Mouse (Mus musculus) CH12F3 (cell line): ENCODE measurements around the gene C87436.
"Not testable (repeated sequence)": the region's sequence is repeated elsewhere in the genome, so short reads cannot be mapped to it uniquely, and the experiment has no call there.

ENCODE experiments used
- in situ Hi-C: fragments of 300-500 bp; cut with MboI; formaldehyde crosslinking; loops from 2 replicates; pipeline ENCODE4 v1.14.3; 2020; ENCODE audit warnings: low sequenced_read_pairs

Gene C87436

DNA sequence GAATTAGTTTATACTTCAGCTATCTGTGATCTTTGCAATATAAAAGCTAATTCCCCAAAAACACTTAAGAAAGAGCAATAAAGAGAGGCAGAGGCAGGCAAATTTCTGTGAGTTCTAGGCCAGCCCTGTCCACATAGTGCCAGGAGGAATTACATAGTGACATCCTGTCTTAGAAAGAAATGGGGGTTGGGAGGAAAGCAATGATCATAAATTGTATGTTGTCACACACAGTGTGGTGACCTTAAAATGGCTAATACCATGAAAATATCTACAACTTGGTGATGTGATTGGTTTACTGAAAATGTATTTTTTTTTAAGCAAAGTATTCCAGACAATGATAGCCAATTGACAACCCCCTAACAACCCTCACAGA lies 41.6 kb downstream of the C87436 start:
- in situ Hi-C loops, result no loop called here

- in situ Hi-C loops, result no loop called here
Measured at GRCm38 (mm10) chr6:86480189-86480831, 42.1 kb downstream of the C87436 start.

DNA sequence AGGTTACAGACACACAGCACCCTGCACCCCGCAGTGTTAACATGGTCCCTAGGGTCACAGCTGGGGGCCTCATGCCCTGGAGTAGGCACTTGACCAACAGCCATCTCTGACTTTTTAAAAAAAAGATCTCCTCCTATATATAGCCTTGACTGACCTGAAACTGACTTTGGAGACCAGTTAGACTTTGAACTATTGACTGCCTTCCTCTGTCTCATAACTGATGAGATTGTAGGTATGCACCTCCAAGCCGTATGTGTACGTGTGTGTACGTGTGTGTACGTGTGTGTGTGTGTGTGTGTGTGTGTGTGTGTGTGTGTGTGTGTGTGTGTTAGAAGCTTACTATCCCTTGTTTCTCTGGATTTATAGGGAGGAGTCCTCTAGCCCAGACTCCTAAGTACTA lies 43.7 kb downstream of the C87436 start:
- in situ Hi-C loops, result no loop called here

- in situ Hi-C loops, result no loop called here
Measured at GRCm38 (mm10) chr6:86485943-86486640, 47.9 kb downstream of the C87436 start.

DNA sequence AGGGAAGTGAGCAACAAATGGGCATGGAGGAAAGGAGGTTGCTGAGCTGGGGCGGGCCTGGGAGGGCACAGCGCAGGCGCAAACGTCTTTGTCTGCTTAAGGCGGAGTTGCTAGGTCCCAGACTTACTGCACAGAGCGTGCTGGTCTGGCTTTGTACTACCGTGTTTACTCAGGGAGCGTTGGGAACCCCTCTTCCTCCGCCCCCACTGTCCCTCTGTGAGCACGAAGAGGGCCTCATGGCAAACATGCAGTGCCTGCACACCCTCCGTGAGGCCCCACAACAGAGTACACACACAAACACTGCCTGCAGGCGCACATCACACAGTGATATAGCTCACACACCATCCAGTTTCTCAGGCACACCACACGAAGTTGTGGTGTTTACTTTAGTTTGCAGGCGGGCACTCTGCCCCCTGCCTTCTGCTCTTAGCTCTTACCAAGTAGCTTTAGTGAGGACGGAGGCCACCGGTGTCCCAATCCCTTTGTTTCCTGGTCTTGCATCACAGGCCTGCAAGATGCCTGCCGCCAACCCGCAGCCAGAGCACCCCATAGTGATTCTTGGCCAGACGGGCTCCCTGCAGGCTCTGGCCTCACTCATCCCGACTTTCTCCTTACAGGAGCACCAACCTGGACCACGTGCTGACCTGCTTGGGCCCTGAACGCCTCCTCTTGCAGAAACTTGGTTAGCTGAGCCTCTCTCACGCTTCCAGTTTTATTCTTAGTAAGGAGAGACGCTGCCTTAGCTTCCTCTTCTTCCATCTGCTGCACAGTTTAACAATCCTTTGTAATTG lies 49.4 kb downstream of the C87436 start:
- in situ Hi-C loops, result no loop called here

GRCm38 (mm10) chr6:86488149-86488485 lies 49.9 kb downstream of the C87436 start:
- in situ Hi-C loops, result no loop called here

DNA sequence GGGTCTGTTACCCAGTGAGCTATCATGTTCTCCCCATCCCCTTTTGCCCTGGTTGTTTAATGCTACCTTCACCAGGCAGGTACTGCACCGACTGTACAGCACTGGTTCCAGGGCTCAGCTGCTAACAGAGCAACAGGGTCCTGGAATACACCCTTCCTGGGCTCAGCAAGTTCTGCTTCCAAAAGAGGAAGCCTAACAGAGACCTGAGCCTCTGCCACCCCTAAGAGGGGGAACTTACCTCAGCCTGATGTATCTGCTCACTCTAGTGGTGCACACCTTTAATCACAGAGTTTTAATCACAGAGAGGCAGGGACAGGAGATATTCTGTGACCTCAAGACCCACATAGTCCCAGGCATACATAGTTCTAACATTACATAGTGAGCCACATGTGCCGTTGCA lies 51.8 kb downstream of the C87436 start:
- in situ Hi-C loops, result no loop called here

- in situ Hi-C loops, result not testable (repeated sequence)
Measured at GRCm38 (mm10) chr6:86490413-86490812, 52.2 kb downstream of the C87436 start.

- in situ Hi-C loops, result no loop called here
Measured at GRCm38 (mm10) chr6:86493469-86494263, 55.5 kb downstream of the C87436 start.

DNA sequence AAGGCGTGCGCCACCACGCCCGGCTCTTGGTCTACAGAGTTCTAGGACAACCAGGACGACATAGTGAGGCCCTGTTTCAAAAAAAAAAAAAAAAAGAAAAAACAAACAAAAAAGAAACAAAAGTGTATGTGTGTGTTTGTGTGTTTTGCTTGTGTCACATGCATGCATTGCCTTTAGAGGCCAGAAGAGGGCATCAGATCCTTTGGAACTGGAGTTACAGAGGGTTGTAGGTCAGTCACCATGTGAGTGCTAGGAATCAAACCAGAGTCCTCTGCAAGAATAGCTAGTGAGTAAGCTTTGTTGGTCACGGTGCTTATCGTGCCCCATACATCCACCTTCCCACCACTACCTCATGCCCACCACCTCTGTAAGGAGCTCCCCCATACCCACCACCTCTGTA lies 56.6 kb downstream of the C87436 start:
- in situ Hi-C loops, result no loop called here

GRCm38 (mm10) chr6:86495661-86496060 lies 57.5 kb downstream of the C87436 start:
- in situ Hi-C loops, result no loop called here

GRCm38 (mm10) chr6:86496127-86496526 lies 58.0 kb downstream of the C87436 start:
- in situ Hi-C loops, result no loop called here

DNA sequence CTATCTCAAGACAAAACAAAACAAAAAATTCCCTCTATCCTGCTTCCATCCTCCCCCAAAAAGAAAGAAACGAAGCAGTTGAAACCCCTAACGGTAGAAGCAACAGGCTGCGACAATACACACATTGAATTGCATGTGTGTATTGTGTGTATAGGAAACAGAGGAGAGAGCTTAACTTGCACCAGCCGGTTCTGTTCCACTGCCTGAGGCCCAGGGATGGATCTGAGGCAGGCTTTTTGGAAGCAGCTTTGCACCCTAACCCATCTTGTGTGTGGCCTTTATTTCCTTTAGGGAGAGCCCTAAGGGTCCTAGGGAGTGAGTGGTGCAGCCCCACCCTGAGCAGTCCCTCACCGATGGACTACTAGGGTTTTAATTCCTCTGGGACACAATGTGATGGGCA lies 58.4 kb downstream of the C87436 start:
- in situ Hi-C loops, result no loop called here

DNA sequence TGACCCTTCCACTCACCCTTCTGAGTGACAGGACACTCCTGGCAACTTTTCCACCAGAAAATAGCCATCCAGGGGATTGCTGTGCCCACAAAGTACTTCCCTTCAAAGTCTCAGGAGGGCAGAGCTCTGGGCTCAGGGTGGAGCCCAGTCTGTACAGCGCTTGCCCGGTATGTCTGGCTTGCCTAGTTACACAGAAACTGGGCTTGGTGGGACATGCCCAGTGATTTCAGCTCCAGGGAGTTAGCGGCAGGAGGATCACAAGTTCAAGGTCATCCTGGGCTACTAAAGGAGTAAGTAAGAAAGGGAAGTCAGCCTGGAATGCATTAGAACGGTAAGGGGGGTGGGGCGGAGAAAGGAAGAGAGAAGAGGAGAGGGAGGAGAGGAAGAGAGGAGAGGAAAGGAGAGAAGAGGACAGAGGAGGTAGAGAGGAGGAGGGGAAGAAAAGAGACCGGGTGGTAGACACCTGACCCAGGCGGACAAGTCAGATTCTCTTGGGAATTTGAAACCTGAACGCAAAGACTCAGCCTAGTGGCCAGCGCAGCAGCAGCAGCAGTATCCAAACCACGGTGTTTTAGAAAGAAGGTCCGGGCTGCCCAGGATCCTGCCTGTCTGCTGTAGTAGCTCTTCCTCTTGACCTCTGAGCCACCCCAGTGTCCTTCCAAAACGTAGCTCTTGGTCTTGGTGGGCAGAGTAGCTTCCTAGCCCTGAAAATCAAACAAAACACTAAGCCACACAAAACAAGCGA lies 59.1 kb downstream of the C87436 start:
- in situ Hi-C loops, result no loop called here

DNA sequence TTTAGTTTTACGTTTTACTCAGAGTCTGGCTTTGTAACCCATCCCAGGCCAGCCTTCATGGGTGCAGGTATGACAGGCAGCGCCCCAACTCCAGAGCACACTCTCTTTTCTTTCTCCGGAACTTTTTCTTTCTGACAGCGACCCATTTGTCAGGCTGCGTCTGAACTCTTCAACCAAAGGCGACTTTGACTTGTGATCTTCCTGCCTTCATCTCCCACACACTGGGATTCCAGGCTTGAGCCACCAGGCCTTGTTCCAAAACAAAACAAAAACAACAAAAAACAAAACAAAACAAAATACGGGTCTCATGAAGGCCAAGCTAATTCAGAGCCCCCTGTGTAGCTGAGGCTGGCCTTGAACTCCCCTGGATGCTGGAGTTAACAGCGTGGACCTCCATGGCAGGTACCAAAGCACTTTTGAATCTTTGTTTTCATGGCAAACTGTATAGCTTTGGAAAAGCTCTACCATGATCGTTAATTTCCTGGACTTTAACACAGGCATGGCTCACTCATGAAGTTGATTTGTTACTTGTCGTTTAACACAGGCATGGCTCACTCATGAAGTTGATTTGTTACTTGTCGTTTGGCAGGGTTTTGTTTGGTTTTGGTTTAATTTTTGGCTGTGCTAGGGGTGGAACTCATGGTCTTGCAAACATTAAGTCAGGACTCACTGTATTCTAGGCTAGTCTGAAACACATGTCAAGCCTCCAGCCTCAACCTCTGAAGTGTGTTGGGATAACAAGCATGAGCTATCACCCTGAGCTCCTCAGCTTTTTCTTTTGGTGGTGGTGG lies 60.0 kb downstream of the C87436 start:
- in situ Hi-C loops, result no loop called here

GRCm38 (mm10) chr6:86499571-86500109 lies 61.5 kb downstream of the C87436 start:
- in situ Hi-C loops, result no loop called here

GRCm38 (mm10) chr6:86503513-86503912 lies 65.3 kb downstream of the C87436 start:
- in situ Hi-C loops, result no loop called here

- in situ Hi-C loops, result no loop called here
Measured at GRCm38 (mm10) chr6:86505671-86506070, 67.5 kb downstream of the C87436 start.

GRCm38 (mm10) chr6:86506309-86506708 lies 68.1 kb downstream of the C87436 start:
- in situ Hi-C loops, result no loop called here

- in situ Hi-C loops, result no loop called here
Measured at GRCm38 (mm10) chr6:86507116-86507515, 68.9 kb downstream of the C87436 start.
